Mouse (Mus musculus): Measurements from ENCODE around the gene Bcl6b. TPM values are rescaled to one million over a fixed set of nuclear protein-coding genes. Genes with fewer than 3 reads are reported as not detected.

The Bcl6b gene
- polyA plus RNA-seq, 1 experiment: 1.4 TPM

DNA sequence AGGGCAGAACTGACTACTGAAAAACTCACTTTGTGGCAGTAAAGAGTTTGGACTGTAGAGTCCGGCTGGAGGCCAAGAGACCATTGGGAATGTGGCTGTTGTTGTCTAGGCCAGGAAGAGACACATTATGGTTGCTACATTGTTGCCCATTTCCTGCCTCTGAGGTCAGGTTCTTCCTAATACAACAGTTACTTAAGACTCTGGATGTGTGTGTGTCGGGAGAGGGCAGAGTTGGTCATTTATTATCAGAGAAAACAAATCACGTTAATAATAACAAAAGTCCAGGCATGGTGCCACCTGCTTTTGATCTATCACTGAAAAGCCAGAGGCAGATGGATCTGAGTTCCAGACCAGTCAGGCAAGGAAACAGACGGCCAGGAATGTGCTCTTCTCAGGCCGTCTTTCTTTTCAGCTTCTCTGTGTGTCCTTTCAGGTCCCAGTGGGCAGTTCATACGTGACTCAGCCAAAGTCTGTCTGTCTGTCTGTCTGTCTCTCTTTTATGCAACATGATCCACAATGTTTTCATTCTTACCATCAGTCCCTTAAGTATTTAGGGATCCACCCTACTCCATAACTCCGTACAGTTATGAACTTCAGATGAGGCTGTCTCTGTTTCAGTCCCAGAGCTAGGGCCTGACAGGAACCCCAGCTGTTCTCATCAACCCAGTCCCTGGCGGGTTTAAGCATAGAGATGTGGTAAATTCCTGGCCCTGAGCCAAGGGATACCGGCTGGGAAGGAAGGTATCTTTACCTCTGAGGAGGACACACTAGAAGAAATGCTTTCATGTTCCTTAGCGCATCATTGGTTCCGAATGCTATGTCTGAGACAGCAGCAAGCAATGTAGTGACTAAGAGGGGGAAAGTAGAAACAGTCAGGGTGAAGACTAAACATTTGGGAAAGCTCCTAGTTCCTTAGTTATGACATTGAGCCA, 36.0 kb downstream of the Bcl6b start:
- Histone ChIP-seq H3K27me3 (ENCODE audit: control insufficient read depth, insufficient read depth, low read length) (no peaks in the 10 kb centered on the region), H3K4me1 (ENCODE audit: control insufficient read depth, insufficient read depth, low read length) (no peaks in the 10 kb centered on the region), H3K4me3 (replicated peaks; ENCODE audit: insufficient read depth, low read depth, low read length) (no peak overlapping the region), H3K27ac (ENCODE audit: insufficient read depth, low read length) (no peak overlapping the region)
- no peak for DNase-seq
- TF ChIP-seq POLR2A (IDR thresholded peaks at IDR 0.05; ENCODE audit: borderline replicate concordance, insufficient read depth, low read length) (no peak), CTCF (IDR thresholded peaks at IDR 0.05; ENCODE audit: borderline replicate concordance, insufficient read depth, low read depth, low read length) (no peak)
- 52% methylated on average over 11 of the region's 11 CpGs for WGBS

DNA sequence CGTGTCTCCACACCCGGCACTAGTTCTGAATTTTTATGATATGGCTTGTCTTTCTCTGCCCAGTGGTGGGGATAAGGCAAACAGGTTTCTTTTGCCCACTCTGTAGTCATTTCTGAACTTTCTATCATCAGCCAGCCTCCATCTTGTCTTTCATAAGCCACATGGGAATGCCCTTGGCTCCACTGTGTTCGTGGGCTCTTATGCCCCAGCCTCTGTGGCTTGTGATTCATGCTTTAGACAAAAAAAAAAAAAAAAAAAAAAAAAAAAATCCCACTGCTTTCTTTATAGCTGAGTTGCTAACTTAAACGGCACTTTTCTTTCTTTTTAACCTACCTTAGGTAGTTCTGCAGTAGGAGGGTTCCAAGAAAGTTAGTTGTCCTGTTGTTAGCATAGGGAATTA, 37.4 kb downstream of the Bcl6b start:
- no peaks in the 10 kb centered on the region for H3K27me3 ChIP-seq (ENCODE audit: control insufficient read depth, insufficient read depth, low read length)
- no peak for DNase-seq
- WGBS: 83% methylated on average over 4 of the region's 4 CpGs
- no peaks in the 10 kb centered on the region for H3K4me1 ChIP-seq (ENCODE audit: control insufficient read depth, insufficient read depth, low read length)
- H3K4me3 ChIP-seq (replicated peaks; ENCODE audit: insufficient read depth, low read depth, low read length): no peak overlapping the region
- TF ChIP-seq POLR2A (IDR thresholded peaks at IDR 0.05; ENCODE audit: borderline replicate concordance, insufficient read depth, low read length) (no peak), CTCF (IDR thresholded peaks at IDR 0.05; ENCODE audit: borderline replicate concordance, insufficient read depth, low read depth, low read length) (no peak)
- H3K27ac ChIP-seq (ENCODE audit: insufficient read depth, low read length): no peak overlapping the region

DNA sequence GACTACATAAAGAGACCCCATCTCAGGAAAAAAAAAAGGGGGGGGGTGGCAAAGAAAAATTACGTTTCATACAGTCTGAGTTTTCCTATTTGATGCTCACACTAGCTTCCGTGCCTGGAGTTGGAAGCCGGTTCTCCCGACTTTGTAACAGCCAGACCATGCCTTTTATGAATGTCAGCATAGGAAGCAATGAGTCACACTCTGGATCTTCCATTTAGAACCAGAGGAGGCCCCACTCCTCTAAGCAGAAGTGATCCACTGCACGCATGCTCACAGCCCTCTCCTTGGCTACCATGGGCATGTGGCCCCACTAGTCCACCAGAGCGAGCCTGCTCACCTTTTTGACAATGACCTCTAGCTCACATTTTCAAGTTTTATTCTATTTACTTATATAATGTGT, 38.4 kb downstream of the Bcl6b start:
- TF ChIP-seq POLR2A (IDR thresholded peaks at IDR 0.05; ENCODE audit: borderline replicate concordance, insufficient read depth, low read length) (no peak), CTCF (IDR thresholded peaks at IDR 0.05; ENCODE audit: borderline replicate concordance, insufficient read depth, low read depth, low read length) (no peak)
- Histone ChIP-seq H3K4me1 (ENCODE audit: control insufficient read depth, insufficient read depth, low read length) (no peaks in the 10 kb centered on the region), H3K27me3 (ENCODE audit: control insufficient read depth, insufficient read depth, low read length) (no peaks in the 10 kb centered on the region), H3K27ac (ENCODE audit: insufficient read depth, low read length) (no peak overlapping the region), H3K4me3 (replicated peaks; ENCODE audit: insufficient read depth, low read depth, low read length) (no peak overlapping the region)
- no peak for DNase-seq
- 82% methylated on average over 6 of the region's 6 CpGs for WGBS

DNA sequence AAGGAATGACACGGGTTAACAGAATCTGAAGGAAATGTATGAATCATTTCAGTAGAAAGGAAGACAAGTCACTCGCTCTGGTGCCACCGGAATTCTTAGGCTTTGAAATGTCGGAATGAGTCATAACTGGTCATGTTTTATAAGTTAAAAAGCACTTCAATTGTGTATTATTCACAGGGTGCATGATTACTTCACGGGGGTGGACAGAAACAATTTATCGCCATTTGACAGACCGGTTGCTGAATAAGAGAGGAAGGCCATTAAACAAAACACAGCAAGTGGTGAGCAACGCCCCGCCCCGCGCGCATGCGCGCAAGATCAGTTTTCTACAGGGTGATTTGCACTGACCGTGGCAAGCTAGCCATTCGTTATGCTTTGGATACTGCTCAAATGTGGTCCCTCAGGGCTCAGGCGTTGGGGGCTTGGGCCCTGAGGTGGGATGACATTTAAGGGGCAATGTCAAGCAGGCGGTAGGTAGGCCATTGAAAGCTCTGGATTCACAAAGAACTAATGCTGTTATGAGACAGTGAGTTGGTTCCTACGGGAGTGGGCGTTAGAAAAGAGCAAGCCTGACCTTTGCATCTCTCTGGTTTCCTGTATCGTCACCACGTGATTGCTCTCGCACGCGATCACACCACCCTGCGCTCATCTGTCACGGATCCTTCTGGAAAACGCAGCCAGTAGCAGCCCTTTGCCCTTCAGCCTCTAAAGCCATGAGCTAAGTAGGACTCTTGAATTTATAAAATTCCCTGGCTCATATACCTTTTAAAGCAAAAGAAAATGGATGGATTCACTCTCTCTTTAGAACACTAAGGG, 40.1 kb downstream of the Bcl6b start:
- no peak overlapping the region for H3K27ac ChIP-seq (ENCODE audit: insufficient read depth, low read length)
- 77% methylated on average over 28 of the region's 28 CpGs for WGBS
- H3K4me3 ChIP-seq (replicated peaks; ENCODE audit: insufficient read depth, low read depth, low read length): no peak overlapping the region
- no peaks in the 10 kb centered on the region for H3K27me3 ChIP-seq (ENCODE audit: control insufficient read depth, insufficient read depth, low read length)
- no peak for DNase-seq
- no peaks in the 10 kb centered on the region for H3K4me1 ChIP-seq (ENCODE audit: control insufficient read depth, insufficient read depth, low read length)
- no peak for TF ChIP-seq POLR2A (IDR thresholded peaks at IDR 0.05; ENCODE audit: borderline replicate concordance, insufficient read depth, low read length)
- TF ChIP-seq CTCF (IDR thresholded peaks at IDR 0.05; ENCODE audit: borderline replicate concordance, insufficient read depth, low read depth, low read length): no peak

DNA sequence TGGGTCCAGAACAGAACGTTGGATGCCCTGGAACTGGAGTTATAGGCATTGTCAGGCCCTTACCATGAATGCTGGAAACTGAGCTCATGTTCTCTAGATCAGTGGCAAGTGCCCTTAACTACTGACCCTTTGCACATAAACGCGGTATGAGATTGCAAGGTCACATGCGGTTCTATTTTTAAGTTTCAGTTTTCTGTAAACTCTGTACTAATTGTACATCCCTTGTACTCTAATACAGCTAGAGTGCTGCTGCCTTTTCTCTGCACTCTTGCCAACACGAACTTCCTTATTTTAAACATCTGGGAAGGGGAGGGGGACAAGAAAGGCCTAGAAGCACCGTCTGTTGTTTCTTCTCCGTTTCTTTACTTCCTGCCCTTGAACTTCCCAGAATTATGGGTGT, 44.5 kb downstream of the Bcl6b start:
- H3K27me3 ChIP-seq (ENCODE audit: control insufficient read depth, insufficient read depth, low read length): no peaks in the 10 kb centered on the region
- no peak overlapping the region for H3K27ac ChIP-seq (ENCODE audit: insufficient read depth, low read length)
- WGBS: 90% methylated on average over 7 of the region's 7 CpGs
- no peak overlapping the region for H3K4me3 ChIP-seq (replicated peaks; ENCODE audit: insufficient read depth, low read depth, low read length)
- no peaks in the 10 kb centered on the region for H3K4me1 ChIP-seq (ENCODE audit: control insufficient read depth, insufficient read depth, low read length)
- no peak for TF ChIP-seq POLR2A (IDR thresholded peaks at IDR 0.05; ENCODE audit: borderline replicate concordance, insufficient read depth, low read length)
- no peak for TF ChIP-seq CTCF (IDR thresholded peaks at IDR 0.05; ENCODE audit: borderline replicate concordance, insufficient read depth, low read depth, low read length)
- DNase-seq: no peak

DNA sequence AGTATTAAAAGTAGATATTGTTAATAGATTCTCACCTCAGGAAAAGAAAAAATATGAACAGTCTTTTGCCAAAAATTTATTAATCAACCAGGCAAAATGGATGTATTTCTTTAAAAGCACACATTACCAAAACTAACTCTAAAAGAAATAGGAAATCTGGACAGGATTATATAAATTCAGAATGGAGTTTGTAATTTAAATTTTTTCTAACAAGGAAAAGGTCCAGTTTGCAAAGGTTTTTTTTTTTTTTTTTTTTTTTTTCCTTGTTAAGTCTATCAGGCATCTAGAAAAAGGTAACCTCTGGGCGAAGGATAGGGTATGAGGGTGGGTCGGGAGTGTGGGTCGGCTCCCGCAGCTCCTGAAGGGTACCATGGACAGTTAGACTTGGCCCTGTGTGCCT, 49.1 kb downstream of the Bcl6b start:
- no peak overlapping the region for H3K4me3 ChIP-seq (replicated peaks; ENCODE audit: insufficient read depth, low read depth, low read length)
- no peak overlapping the region for H3K27ac ChIP-seq (ENCODE audit: insufficient read depth, low read length)
- WGBS: 87% methylated on average over 4 of the region's 4 CpGs
- no peak for DNase-seq
- TF ChIP-seq POLR2A (IDR thresholded peaks at IDR 0.05; ENCODE audit: borderline replicate concordance, insufficient read depth, low read length) (no peak), CTCF (IDR thresholded peaks at IDR 0.05; ENCODE audit: borderline replicate concordance, insufficient read depth, low read depth, low read length) (no peak)
- H3K27me3 ChIP-seq (ENCODE audit: control insufficient read depth, insufficient read depth, low read length): no peaks in the 10 kb centered on the region
- H3K4me1 ChIP-seq (ENCODE audit: control insufficient read depth, insufficient read depth, low read length): no peaks in the 10 kb centered on the region

DNA sequence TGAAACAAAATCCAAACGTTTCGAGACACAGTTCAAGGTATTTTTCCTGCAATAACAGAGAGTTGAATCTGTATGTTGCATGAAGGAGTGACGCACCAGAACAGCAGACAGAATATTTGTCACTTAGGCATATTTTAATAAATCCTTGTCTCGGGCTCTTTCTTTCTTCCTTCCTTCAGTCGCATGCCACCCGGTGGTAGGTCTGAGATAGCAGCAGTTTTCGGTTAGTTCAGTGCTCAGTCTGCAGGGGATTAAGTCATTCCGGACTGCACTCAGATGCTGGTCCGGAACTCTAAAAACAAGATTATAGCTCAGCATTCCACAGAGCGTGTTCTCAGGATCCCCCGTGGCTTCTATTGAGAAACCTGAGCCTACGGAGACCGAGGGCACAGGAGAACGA, 50.2 kb downstream of the Bcl6b start:
- no peak overlapping the region for H3K27ac ChIP-seq (ENCODE audit: insufficient read depth, low read length)
- H3K4me1 ChIP-seq (ENCODE audit: control insufficient read depth, insufficient read depth, low read length): no peaks in the 10 kb centered on the region
- peak in 1 of 2 experiments; percentile 12 for DNase-seq
- no peak overlapping the region for H3K4me3 ChIP-seq (replicated peaks; ENCODE audit: insufficient read depth, low read depth, low read length)
- TF ChIP-seq POLR2A (IDR thresholded peaks at IDR 0.05; ENCODE audit: borderline replicate concordance, insufficient read depth, low read length) (no peak), CTCF (IDR thresholded peaks at IDR 0.05; ENCODE audit: borderline replicate concordance, insufficient read depth, low read depth, low read length) (peak; percentile 55)
- H3K27me3 ChIP-seq (ENCODE audit: control insufficient read depth, insufficient read depth, low read length): no peaks in the 10 kb centered on the region
- WGBS: 27% methylated on average over 14 of the region's 14 CpGs

Data from cerebellum, adult 2 months (tissue).